Mouse (Mus musculus): ENCODE results near the gene Lgr5. TPM values are rescaled to one million over a fixed set of nuclear protein-coding genes. Genes with fewer than 3 reads are reported as not detected.

The Lgr5 gene
- total and polyA plus RNA-seq, 3 experiments, result not detected

DNA sequence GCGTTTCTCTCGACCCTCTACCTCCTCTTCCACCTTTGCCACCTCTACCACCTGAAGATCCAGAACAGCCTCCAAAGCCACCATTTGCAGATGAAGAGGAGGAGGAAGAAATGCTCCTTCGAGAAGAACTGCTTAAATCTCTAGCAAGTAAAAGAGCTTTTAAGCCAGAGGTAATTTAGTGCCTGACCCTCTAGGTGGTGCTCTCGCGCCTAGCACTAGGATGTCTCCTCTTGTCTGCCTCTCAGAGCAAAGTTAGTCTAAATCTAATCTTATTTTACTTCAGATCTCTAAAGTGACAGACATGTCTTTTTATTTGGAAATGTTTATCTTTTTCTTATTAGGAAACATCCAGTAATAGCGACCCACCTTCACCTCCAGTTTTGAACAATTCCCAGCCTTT, 181.2 kb downstream of the Lgr5 start:
- Histone ChIP-seq H3K27ac (ENCODE audit: insufficient read depth, low read depth) (no peak overlapping the region), H3K36me3 (replicated peaks in 1 of 2; ENCODE audit: control insufficient read depth in 1 of 2, insufficient read depth in 1 of 2, low read length in 1 of 2) (peaks cover 55 to 83% of the 10 kb centered on the region in 2 experiments), H3K4me1 (ENCODE audit: control insufficient read depth in 1 of 2, insufficient read depth in 2 of 2) (peaks cover 0 to 12% of the 10 kb centered on the region in 2 experiments; a peak in 1 of 4 replicates), H3K27me3 (replicated peaks) (no peaks in the 10 kb centered on the region), H3K79me2 (replicated peaks; ENCODE audit: control insufficient read depth, extremely low read depth, insufficient read depth, poor library complexity, severe bottlenecking) (peaks cover 25% of the 10 kb centered on the region), H3K4me2 (ENCODE audit: insufficient read depth, low read depth, poor library complexity, severe bottlenecking) (no peak overlapping the region), H3K9me3 (replicated peaks; ENCODE audit: low read length) (no peaks in the 10 kb centered on the region), H3K4me3 (replicated peaks in 1 of 3; ENCODE audit: low read depth in 2 of 3, low read length in 2 of 3, poor library complexity in 1 of 3) (no peak overlapping the region), H3K9ac (ENCODE audit: insufficient read depth, low read depth) (no peak overlapping the region)
- in situ Hi-C loops (cut with MboI; ENCODE audit: low pct_ligation_motif_present, low pct_unique_long_range_greater_than_20kb, low sequenced_read_pairs), result no loop called here
- peak; percentile 67 for DNase-seq (ENCODE audit: extremely low read depth)
- dilution Hi-C loops (cut with MboI; ENCODE audit: extremely low pct_ligation_motif_present, extremely low pct_unique_long_range_greater_than_20kb, low sequenced_read_pairs), result no loop called here
- no peak for TF ChIP-seq CHD2 (IDR thresholded peaks at IDR 0.05; ENCODE audit: low read length)
- no peak for TF ChIP-seq KAT2A (IDR thresholded peaks at IDR 0.05; ENCODE audit: insufficient replicate concordance, low read length)
- TF ChIP-seq RAD21 (IDR thresholded peaks at IDR 0.05; ENCODE audit: low read depth, low read length), result peak; percentile 64
- no peak for TF ChIP-seq RCOR1 (conservative IDR thresholded peaks at IDR 0.05; ENCODE audit: low read depth, low read length)
- no peak for TF ChIP-seq USF1 (IDR thresholded peaks at IDR 0.05; ENCODE audit: low read depth, low read length)
- TF ChIP-seq MXI1 (IDR thresholded peaks at IDR 0.05; ENCODE audit: low read depth, low read length), result no peak
- TF ChIP-seq JUND (conservative IDR thresholded peaks at IDR 0.05; ENCODE audit: low read depth, low read length), result no peak
- TF ChIP-seq CTCF (conservative IDR thresholded peaks at IDR 0.05 in 1 of 2, IDR thresholded peaks at IDR 0.05 in 1 of 2; ENCODE audit: low read depth in 2 of 2, low read length in 2 of 2), result peak; percentile 66 to 79
- TF ChIP-seq SMC3 (IDR thresholded peaks at IDR 0.05; ENCODE audit: low read depth, low read length), result peak; percentile 57

Other genes with a start within 250 kb of the Lgr5 start
- gene Tmem19, start 225.3 kb downstream of the Lgr5 start, total RNA-seq (2012; rRNA removed), result 20.9 and 25.7 TPM in 2 replicates
- gene Tmem19, start 225.3 kb downstream of the Lgr5 start, total RNA-seq (2014; rRNA removed), result 26.0 and 34.3 TPM in 2 replicates
- 22.9 and 29.3 TPM in 2 replicates for gene Tmem19, start 225.3 kb downstream of the Lgr5 start, polyA plus RNA-seq (2012; ENCODE audit: insufficient read length, low read depth)
- 7.6 and 11.3 TPM in 2 replicates for gene Thap2, start 203.3 kb downstream of the Lgr5 start, total RNA-seq (2012; rRNA removed)
- gene Thap2, start 203.3 kb downstream of the Lgr5 start, total RNA-seq (2014; rRNA removed), result 6.9 and 7.9 TPM in 2 replicates
- 4.3 and 4.8 TPM in 2 replicates for gene Thap2, start 203.3 kb downstream of the Lgr5 start, polyA plus RNA-seq (2012; ENCODE audit: insufficient read length, low read depth)
- gene Zfc3h1, start 202.8 kb downstream of the Lgr5 start, total RNA-seq (2012; rRNA removed), result 29.8 and 40.7 TPM in 2 replicates
- 51.7 and 58.3 TPM in 2 replicates for gene Zfc3h1, start 202.8 kb downstream of the Lgr5 start, total RNA-seq (2014; rRNA removed)
- gene Zfc3h1, start 202.8 kb downstream of the Lgr5 start, polyA plus RNA-seq (2012; ENCODE audit: insufficient read length, low read depth), result 39.2 and 48.7 TPM in 2 replicates
- not detected in 2 replicates for gene A930009A15Rik, start 17.8 kb downstream of the Lgr5 start, total RNA-seq (2012; rRNA removed)
- not detected in 2 replicates for gene A930009A15Rik, start 17.8 kb downstream of the Lgr5 start, total RNA-seq (2014; rRNA removed)
- gene A930009A15Rik, start 17.8 kb downstream of the Lgr5 start, polyA plus RNA-seq (2012; ENCODE audit: insufficient read length, low read depth), result not detected in 2 replicates
- 0.08 TPM in 1 of 2 replicates, not detected in the other for gene Tspan8, start 229.1 kb upstream of the Lgr5 start, total RNA-seq (2012; rRNA removed)
- 0.67 TPM in 1 of 2 replicates, not detected in the other for gene Tspan8, start 229.1 kb upstream of the Lgr5 start, total RNA-seq (2014; rRNA removed)
- gene Tspan8, start 229.1 kb upstream of the Lgr5 start, polyA plus RNA-seq (2012; ENCODE audit: insufficient read length, low read depth), result 0.35 TPM in 1 of 2 replicates, not detected in the other

Measured in CH12.LX (cell line).